Mouse (Mus musculus): ENCODE results near the gene Ttc26. TPM values are rescaled to one million over a fixed set of nuclear protein-coding genes. Genes with fewer than 3 reads are reported as not detected.
"Not testable (repeated sequence)": the region's sequence is repeated elsewhere in the genome, so short reads cannot be mapped to it uniquely, and the experiment has no call there.

Gene Ttc26
- polyA plus RNA-seq, 1 experiment from 2014 or later, result 9.2 TPM

DNA sequence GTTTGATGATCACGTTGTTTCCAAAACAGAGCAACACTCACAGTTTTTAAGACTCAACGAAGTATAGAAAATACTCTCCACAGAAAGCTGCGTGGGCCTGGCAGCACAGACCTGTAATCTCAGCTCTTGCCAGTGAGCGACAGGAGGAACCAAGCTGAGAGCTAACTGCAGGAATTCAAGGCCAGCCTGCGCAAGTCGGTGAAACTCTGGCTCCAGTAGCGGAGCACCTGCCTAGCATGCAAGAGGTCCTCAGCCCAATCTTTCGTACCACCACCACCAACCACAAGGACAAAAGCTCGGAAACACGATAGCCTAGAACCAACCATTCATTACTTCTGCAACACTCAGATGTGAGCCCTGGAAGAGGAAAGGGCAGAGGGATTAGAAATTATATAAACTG is 28.8 kb upstream of the Ttc26 start:
- Histone ChIP-seq H3K4me2 (peak overlapping the region; percentile 74), H3K27ac (ENCODE audit: low read depth) (no peak overlapping the region), H3K4me3 (ENCODE audit: low read depth, low read length) (peak overlapping the region; percentile 68; the same call in 1 of the 2 replicates), H3K27me3 (ENCODE audit: insufficient read depth, low read length) (peaks cover 55% of the 10 kb centered on the region), H3K9me3 (ENCODE audit: low read depth, low read length) (no peaks in the 10 kb centered on the region), H3K9ac (no peak overlapping the region), H3K4me1 (ENCODE audit: insufficient read depth) (no peaks in the 10 kb centered on the region), H3K36me3 (ENCODE audit: insufficient read depth) (no peaks in the 10 kb centered on the region)
- TF ChIP-seq CTCF (IDR thresholded peaks at IDR 0.05; ENCODE audit: low read depth), result no peak
- DNase-seq, result peak; percentile 19
- ATAC-seq (ENCODE audit: insufficient read depth), result no peak
- 14% methylated on average over 10 of the region's 10 CpGs for WGBS

GRCm38 (mm10) chr6:38353181-38353580 is 28.1 kb upstream of the Ttc26 start:
- no peak for TF ChIP-seq CTCF (IDR thresholded peaks at IDR 0.05; ENCODE audit: low read depth)
- DNase-seq (no peak), ATAC-seq (ENCODE audit: insufficient read depth) (no peak)
- WGBS, result 7% methylated on average over 13 of the region's 13 CpGs
- peak overlapping the region; percentile 74 for H3K4me2 ChIP-seq
- H3K36me3 ChIP-seq (ENCODE audit: insufficient read depth), result no peaks in the 10 kb centered on the region
- peak overlapping the region; percentile 62; the same call in 1 of the 2 replicates for H3K9ac ChIP-seq
- H3K4me3 ChIP-seq (ENCODE audit: low read depth, low read length), result peak overlapping the region; percentile 68
- H3K27me3 ChIP-seq (ENCODE audit: insufficient read depth, low read length), result peaks cover 55% of the 10 kb centered on the region
- no peaks in the 10 kb centered on the region for H3K9me3 ChIP-seq (ENCODE audit: low read depth, low read length)
- H3K27ac ChIP-seq (ENCODE audit: low read depth), result no peak overlapping the region
- no peaks in the 10 kb centered on the region for H3K4me1 ChIP-seq (ENCODE audit: insufficient read depth)

GRCm38 (mm10) chr6:38353811-38354722 is 27.2 kb upstream of the Ttc26 start, which contains the start of gene Zc3hav1:
TSS of gene Zc3hav1 (minus strand) at chr6:38354603.
- no peak for TF ChIP-seq CTCF (IDR thresholded peaks at IDR 0.05; ENCODE audit: low read depth)
- ATAC-seq (ENCODE audit: insufficient read depth) (peak; percentile 82), DNase-seq (peak; percentile 77)
- Histone ChIP-seq H3K4me3 (ENCODE audit: low read depth, low read length) (peak within 1 kb of the TSS; percentile 68), H3K4me2 (peak within 1 kb of the TSS; percentile 74), H3K9ac (peak within 1 kb of the TSS; percentile 62), H3K27ac (ENCODE audit: low read depth) (peak within 1 kb of the TSS; percentile 58), H3K4me1 (ENCODE audit: insufficient read depth) (no peaks in the 10 kb centered on the region), H3K9me3 (ENCODE audit: low read depth, low read length) (no peaks in the 10 kb centered on the region), H3K36me3 (ENCODE audit: insufficient read depth) (no peaks in the 10 kb centered on the region), H3K27me3 (ENCODE audit: insufficient read depth, low read length) (peaks cover 55% of the 10 kb centered on the region)
- under 1% methylated on average over 87 of the region's 87 CpGs for WGBS

DNA sequence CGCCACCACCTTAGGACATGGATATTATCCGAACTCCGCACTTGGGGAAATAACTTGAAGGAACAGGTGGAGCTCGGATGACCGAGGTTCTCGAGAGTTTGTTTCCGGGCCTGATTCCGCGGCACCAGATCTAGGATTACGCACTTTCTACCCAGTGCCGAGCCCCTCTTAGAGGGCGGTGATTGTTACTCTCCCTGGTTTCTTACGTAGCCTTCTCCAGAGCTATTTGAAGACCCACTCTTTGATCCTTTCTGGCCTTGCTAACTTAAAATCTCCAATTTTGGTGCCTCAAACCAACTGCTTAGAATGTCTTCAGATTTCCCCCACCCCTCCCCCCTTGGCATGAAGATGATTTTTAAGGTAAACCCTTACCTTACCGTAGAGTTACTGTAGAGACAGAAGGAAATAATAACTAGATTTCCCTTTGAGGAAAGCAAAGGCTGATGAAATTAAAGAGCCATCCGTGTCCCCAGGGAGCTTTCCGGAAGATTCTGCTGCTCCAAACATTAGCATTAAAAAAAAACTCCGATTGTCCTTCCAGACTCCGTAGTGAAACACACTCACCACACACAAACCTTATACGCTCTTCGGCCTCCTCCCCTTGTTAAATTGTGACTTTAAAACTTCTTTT is 26.4 kb upstream of the Ttc26 start:
- peaks cover 55% of the 10 kb centered on the region for H3K27me3 ChIP-seq (ENCODE audit: insufficient read depth, low read length)

GRCm38 (mm10) chr6:38355354-38355823 is 25.9 kb upstream of the Ttc26 start:
- ATAC-seq (ENCODE audit: insufficient read depth) (no peak), DNase-seq (peak; percentile 16)
- H3K9me3 ChIP-seq (ENCODE audit: low read depth, low read length), result no peaks in the 10 kb centered on the region
- H3K27ac ChIP-seq (ENCODE audit: low read depth), result no peak overlapping the region
- H3K9ac ChIP-seq, result no peak overlapping the region
- H3K27me3 ChIP-seq (ENCODE audit: insufficient read depth, low read length), result peaks cover 55% of the 10 kb centered on the region
- 4% methylated on average over 8 of the region's 8 CpGs for WGBS
- H3K36me3 ChIP-seq (ENCODE audit: insufficient read depth), result no peaks in the 10 kb centered on the region
- peak overlapping the region; percentile 68; the same call in 1 of the 2 replicates for H3K4me3 ChIP-seq (ENCODE audit: low read depth, low read length)
- peak overlapping the region; percentile 74 for H3K4me2 ChIP-seq
- no peak for TF ChIP-seq CTCF (IDR thresholded peaks at IDR 0.05; ENCODE audit: low read depth)
- no peaks in the 10 kb centered on the region for H3K4me1 ChIP-seq (ENCODE audit: insufficient read depth)

More for the DNA sequence above, 26.4 kb upstream of the Ttc26 start:
- DNase-seq, result no peak
- Histone ChIP-seq H3K4me1 (ENCODE audit: insufficient read depth) (no peaks in the 10 kb centered on the region), H3K9me3 (ENCODE audit: low read depth, low read length) (no peaks in the 10 kb centered on the region), H3K27ac (ENCODE audit: low read depth) (no peak overlapping the region), H3K36me3 (ENCODE audit: insufficient read depth) (no peaks in the 10 kb centered on the region), H3K9ac (no peak overlapping the region; the same call in 1 of the 2 replicates), H3K4me3 (ENCODE audit: low read depth, low read length) (peak overlapping the region; percentile 68), H3K4me2 (peak overlapping the region; percentile 74)
- 4% methylated on average over 20 of the region's 20 CpGs for WGBS
- TF ChIP-seq CTCF (IDR thresholded peaks at IDR 0.05; ENCODE audit: low read depth), result no peak
- peak; percentile 23; the same call in 1 of the 2 replicates for ATAC-seq (ENCODE audit: insufficient read depth)

GRCm38 (mm10) chr6:38355862-38356261 is 25.4 kb upstream of the Ttc26 start:
- Histone ChIP-seq H3K4me1 (ENCODE audit: insufficient read depth) (no peaks in the 10 kb centered on the region), H3K9ac (no peak overlapping the region), H3K27me3 (ENCODE audit: insufficient read depth, low read length) (peaks cover 52% of the 10 kb centered on the region), H3K36me3 (ENCODE audit: insufficient read depth) (no peaks in the 10 kb centered on the region), H3K4me2 (no peak overlapping the region), H3K27ac (ENCODE audit: low read depth) (no peak overlapping the region), H3K4me3 (ENCODE audit: low read depth, low read length) (no peak overlapping the region), H3K9me3 (ENCODE audit: low read depth, low read length) (no peaks in the 10 kb centered on the region)
- ATAC-seq (ENCODE audit: insufficient read depth), result no peak
- TF ChIP-seq CTCF (IDR thresholded peaks at IDR 0.05; ENCODE audit: low read depth), result no peak
- peak; percentile 28 for DNase-seq
- 13% methylated on average over 7 of the region's 7 CpGs for WGBS

DNA sequence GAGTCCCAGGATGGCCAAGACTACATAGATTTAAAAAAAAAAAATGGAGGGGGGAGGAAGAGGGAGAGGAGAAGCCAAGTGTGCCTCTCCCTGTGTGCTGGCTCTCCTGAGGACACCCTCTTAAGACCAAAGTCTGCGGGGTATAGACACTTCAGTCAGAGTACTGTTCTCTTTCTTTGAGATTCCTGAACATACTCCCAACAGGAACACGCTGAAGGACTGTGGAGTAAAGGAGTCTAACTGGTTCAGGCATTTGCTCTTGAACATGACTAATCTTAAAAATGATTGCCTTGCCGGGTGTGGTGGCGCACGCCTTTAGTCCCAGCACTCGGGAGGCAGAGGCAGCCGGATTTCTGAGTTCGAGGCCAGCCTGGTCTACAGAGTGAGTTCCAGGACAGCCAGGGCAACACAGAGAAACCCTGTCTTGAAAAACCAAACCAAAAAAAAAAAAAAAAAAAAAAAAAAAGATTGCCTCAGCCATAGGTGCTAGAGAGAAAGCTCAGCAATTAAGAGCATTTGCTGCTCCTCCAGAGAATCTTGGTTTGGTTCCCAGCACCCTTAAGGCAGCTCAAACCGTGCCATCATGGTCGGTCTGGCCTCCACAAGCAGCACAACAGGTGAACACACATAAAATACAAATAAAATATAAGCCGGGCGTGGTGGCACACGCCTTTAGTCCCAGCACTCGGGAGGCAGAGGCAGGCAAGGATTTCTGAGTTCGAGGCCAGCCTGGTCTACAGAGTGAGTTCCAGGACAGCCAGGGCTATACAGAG is 24.4 kb upstream of the Ttc26 start:
- not testable (repeated sequence) for H3K4me1 ChIP-seq (ENCODE audit: insufficient read depth); H3K4me2 ChIP-seq; ATAC-seq (ENCODE audit: insufficient read depth); H3K36me3 ChIP-seq (ENCODE audit: insufficient read depth); H3K4me3 ChIP-seq (ENCODE audit: low read depth, low read length); H3K9ac ChIP-seq; H3K9me3 ChIP-seq (ENCODE audit: low read depth, low read length); H3K27ac ChIP-seq (ENCODE audit: low read depth)
- H3K27me3 ChIP-seq (ENCODE audit: insufficient read depth, low read length), result peaks cover 44% of the 10 kb centered on the region
- DNase-seq, result peak; percentile 20
- WGBS, result 69% methylated on average over 15 of the region's 15 CpGs
